8 mouse cellular contexts compared by ENCODE assay signal in genomic region chr7:89126063-89126882, GRCm38 (mm10).
DNase-seq lines count a peak whose midpoint lies in the region; ATAC-seq and TF ChIP-seq lines count a peak whose summit lies in the region.

No protein-coding gene starts in this region.

- no peaks in the 10 kb centered on the region for H3K27me3 ChIP-seq in testis, adult 2 months (ENCODE audit: control insufficient read depth, insufficient read depth, low read length)
- no peaks in the 10 kb centered on the region for H3K27me3 ChIP-seq in intestine, embryonic 15.5 days (replicated peaks)
- H3K27me3 ChIP-seq in midbrain, embryonic 14.5 days (ENCODE audit: control insufficient read depth, insufficient read depth, low read length): no peaks in the 10 kb centered on the region

- 56% methylated on average over 7 of the region's 7 CpGs for WGBS in intestine, embryonic 15.5 days
- WGBS in midbrain, embryonic 14.5 days: 58% methylated on average over 7 of the region's 7 CpGs

- H3K4me1 ChIP-seq in testis, adult 2 months (ENCODE audit: control insufficient read depth, insufficient read depth, low read length): no peaks in the 10 kb centered on the region
- H3K4me1 ChIP-seq in intestine, embryonic 15.5 days (replicated peaks): no peaks in the 10 kb centered on the region
- H3K4me1 ChIP-seq in midbrain, embryonic 14.5 days (ENCODE audit: control insufficient read depth, insufficient read depth, low read length): no peaks in the 10 kb centered on the region

- peak; percentile 57; the same call in 1 of the 2 replicates for TF ChIP-seq CTCF in testis, adult 2 months (IDR thresholded peaks at IDR 0.05; ENCODE audit: control insufficient read depth, insufficient read depth, insufficient replicate concordance, low read depth, low read length)

- DNase-seq in testis, postnatal 14 days (ENCODE audit: low spot score): no peak
- DNase-seq in gastrocnemius, postnatal 10 days: peak; percentile 61
- DNase-seq in left cerebral cortex, postnatal 25 days (ENCODE audit: low spot score in 2 of 2): peak; percentile 49 to 70
- peak; percentile 87 for DNase-seq in midbrain, embryonic 14.5 days
- DNase-seq in spleen, adult 18-20 months: peak; percentile 30 to 61

- no peak overlapping the region for H3K4me3 ChIP-seq in testis, adult 2 months (ENCODE audit: control insufficient read depth, low read depth, low read length)
- no peak overlapping the region for H3K4me3 ChIP-seq in intestine, embryonic 15.5 days (replicated peaks)
- H3K4me3 ChIP-seq in midbrain, embryonic 14.5 days (replicated peaks; ENCODE audit: low read depth, low read length): no peak overlapping the region

- peak; percentile 98 for ATAC-seq in common myeloid progenitor, adult 5-6 weeks (replicated peaks; ENCODE audit: low read depth, poor library complexity, severe bottlenecking)
- ATAC-seq in intestine, embryonic 15.5 days: peak; percentile 77
- peak; percentile 91 for ATAC-seq in midbrain, embryonic 14.5 days (ENCODE audit: low FRiP score, low TSS enrichment)

- H3K4me2 ChIP-seq in intestine, embryonic 15.5 days (replicated peaks): no peak overlapping the region
- H3K4me2 ChIP-seq in midbrain, embryonic 14.5 days (ENCODE audit: low read length): no peak overlapping the region

- H3K9ac ChIP-seq in intestine, embryonic 15.5 days: no peak overlapping the region
- no peak overlapping the region for H3K9ac ChIP-seq in midbrain, embryonic 14.5 days (replicated peaks; ENCODE audit: low read length)

- no peaks in the 10 kb centered on the region for H3K36me3 ChIP-seq in testis, adult 2 months (ENCODE audit: control insufficient read depth, insufficient read depth, low read length)
- H3K36me3 ChIP-seq in intestine, embryonic 15.5 days: no peaks in the 10 kb centered on the region
- H3K36me3 ChIP-seq in midbrain, embryonic 14.5 days (ENCODE audit: control insufficient read depth, insufficient read depth, low read length): no peaks in the 10 kb centered on the region

- TF ChIP-seq POLR2A in testis, adult 2 months (IDR thresholded peaks at IDR 0.05; ENCODE audit: control insufficient read depth, low read depth, low read length): no peak

- H3K9me3 ChIP-seq in intestine, embryonic 15.5 days: no peaks in the 10 kb centered on the region
- H3K9me3 ChIP-seq in midbrain, embryonic 14.5 days (ENCODE audit: control insufficient read depth, low read length): no peaks in the 10 kb centered on the region

- H3K27ac ChIP-seq in testis, adult 2 months (ENCODE audit: control insufficient read depth, insufficient read depth, low read depth, low read length): no peak overlapping the region
- no peak overlapping the region for H3K27ac ChIP-seq in intestine, embryonic 15.5 days
- H3K27ac ChIP-seq in midbrain, embryonic 14.5 days (replicated peaks; ENCODE audit: low read depth, low read length): no peak overlapping the region

- intact Hi-C loops in left cerebral cortex, postnatal 25 days (cut with DNase I): loop anchor here (2.0 to 5.0 kb wide), 2 partner anchors 39 to 1544 kb away; partner anchors contain the start of gene Grm5
